Mouse (Mus musculus) T-helper 2 cell (primary cell): ENCODE data around the gene Arl15.

Experiments
- in situ Hi-C: fragments of 300-600 bp; cut with MboI, MseI; formaldehyde crosslinking; loops from one replicate; pipeline ENCODE4 v1.15.1; 2025; ENCODE audit warnings: high pct_unique_total_duplicates

Gene Arl15

DNA sequence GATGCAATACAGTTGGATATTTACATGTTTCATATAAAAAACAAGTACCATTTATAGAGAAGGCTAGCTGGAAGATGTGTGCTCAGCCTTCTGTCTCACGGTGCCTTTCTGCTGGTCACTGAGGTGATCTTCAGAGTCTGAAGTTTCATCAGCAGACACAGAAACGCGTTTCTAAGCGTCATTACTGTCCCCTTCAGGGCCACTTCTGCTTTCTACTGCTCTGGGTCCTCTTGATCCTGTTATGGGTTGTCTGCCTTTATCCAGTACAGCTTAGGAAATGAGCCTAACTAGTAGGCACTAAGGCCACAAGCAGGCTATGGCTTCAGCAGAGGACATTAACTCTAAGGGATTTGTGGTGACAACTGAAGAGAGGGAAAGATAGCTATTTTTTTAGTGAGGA is 5.9 kb downstream of the Arl15 start:
- in situ Hi-C loops, result no loop called here

DNA sequence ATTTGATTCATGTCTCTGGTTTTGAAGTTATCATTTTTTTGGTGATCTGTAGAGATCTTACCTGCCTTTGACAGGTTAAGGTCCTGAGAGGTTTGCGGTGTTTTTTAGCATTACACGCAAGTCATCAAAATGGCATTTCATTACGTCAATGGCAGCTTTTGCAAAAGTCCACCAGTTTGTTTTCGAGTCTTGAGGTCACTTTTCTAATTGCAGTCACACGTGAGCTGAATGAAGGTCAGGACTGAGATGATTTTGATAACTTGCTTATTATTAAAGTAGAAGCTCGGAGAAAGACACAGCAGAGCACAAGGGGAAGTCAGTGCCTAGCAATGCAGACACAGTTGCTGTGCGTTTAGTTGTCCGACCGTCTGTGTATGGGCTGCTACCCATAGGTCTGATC is 8.3 kb downstream of the Arl15 start:
- in situ Hi-C loops, result no loop called here

DNA sequence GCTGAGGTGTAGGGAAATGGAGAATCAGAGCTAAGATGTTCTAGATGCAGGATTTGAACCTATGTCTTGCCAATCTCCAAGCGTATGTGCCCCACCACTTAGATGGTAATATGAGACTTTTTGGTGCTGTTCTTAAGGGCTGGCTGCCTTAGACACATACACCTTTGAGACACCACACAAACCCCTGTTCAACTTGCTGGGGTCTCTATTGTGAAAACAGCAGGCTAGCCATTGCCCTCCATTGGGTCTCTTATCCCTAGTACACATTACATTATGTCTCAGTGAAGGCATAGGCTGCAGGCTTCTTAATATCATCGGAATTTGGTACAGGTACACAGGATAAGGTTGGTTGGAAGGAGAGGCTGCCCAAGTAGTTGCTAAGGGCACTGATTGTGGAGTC is 16.8 kb downstream of the Arl15 start:
- in situ Hi-C loops, result loop anchor here (10.0 kb wide), 1 partner anchor 514 kb away; no protein-coding TSS in a partner anchor

DNA sequence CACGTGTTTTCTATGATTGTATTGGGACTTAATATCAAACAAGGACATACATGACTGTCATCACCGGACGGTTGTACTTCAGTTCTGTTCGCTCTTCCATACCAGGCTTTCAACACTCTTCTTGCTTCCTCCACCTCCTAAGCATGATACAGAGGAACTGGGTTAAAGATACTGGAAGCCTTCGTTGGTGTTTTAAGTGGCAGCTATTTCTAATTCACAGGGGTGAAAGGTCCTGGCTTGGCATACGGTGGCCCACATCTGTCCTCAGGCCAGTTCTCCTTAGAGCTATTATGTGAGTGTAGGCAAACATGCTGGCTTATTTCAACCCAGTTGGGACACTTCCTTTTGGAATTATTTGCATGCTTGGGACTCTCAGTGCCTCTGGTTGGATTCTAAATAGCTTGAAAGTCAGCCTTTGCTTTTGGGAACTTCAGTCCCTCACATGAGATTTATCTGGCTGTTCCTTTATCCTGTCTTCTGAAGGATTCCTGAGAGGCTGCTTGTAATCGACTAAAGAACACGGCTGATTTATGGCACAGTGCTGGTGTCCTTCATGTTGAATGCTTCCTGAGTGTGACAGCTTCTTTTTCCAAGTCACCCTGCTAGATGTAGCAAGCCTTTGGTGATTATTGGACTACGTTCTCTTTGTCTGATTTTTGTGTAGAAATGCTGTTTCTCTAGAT is 17.7 kb downstream of the Arl15 start:
- in situ Hi-C loops, result loop anchor here (10.0 kb wide), 1 partner anchor 513 kb away; no protein-coding TSS in a partner anchor

DNA sequence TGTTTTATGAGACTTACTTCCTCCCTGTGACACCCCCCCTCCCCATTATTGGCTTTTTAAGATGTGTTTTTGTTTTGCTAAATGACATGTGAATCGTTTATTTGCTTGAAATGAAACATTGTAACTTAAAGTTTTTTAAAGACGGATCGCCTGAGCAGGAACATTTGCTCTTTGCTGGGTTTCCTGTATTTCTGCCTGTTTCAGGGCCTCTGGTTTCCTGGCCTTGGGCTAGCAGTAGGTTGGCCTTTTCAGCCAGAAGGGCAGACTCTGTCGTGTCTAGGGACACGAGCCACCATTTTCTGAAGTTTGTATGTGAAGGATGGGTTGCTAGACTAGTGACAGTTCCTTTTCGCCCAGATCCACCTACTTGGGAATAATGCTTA is 18.3 kb downstream of the Arl15 start:
- in situ Hi-C loops, result loop anchor here (10.0 kb wide), 1 partner anchor 512 kb away; no protein-coding TSS in a partner anchor

DNA sequence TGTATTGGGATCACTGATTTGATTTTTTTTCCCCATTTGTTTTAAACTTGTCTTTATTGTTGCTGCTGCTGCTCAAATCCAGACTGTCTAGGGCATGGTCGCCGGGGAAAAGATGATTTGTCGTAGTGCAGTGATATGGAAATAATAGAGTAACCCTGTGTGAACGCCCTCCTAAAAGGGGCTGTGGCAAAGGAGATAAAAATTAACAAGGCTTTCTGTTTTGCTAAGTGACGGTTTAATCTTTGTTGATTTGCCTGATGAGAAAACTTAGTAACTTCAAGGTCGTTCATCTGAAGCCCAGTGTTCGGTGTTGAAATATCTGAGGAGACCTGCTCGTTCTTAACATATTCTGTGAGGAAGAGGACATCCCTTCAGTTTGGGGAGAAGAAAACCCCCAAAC is 19.8 kb downstream of the Arl15 start:
- in situ Hi-C loops, result loop anchor here (10.0 kb wide), 1 partner anchor 511 kb away; no protein-coding TSS in a partner anchor

DNA sequence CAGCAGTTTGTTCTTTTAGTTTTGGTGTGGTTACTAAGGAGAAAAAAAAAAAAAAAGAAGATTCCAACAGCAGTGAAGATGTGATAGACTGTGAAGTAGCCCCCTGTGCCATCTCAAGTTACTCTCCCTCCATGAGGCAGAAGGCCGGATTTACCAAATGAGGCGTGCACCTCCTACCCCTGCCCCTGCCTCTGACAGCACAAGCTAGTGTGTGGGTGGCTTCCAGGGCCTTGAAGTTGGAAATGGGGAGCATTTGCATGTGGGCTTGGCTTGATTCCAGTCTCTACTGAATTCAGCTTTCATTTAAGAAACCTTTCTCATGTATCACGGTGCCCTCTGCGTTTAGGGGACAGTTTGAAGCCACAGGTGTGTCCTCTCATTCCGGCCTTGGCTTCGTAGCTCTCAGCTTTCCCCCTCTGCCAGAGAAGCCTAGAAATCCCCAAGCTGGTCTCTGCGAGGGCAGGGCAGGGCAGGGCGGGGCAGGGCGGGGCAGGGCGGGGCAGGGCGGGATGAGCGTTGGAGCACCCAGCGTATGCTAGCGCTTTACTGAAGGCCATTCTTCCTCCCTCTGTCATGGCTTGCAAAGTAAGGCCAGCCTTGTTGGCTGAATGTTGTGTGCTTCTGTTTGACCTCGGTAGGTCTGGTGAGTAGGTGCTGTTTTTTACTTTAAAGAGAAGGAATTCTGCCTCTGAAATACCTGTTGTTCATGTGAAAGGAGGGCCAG is 21.6 kb downstream of the Arl15 start:
- in situ Hi-C loops, result loop anchor here (10.0 kb wide), 1 partner anchor 509 kb away; no protein-coding TSS in a partner anchor

DNA sequence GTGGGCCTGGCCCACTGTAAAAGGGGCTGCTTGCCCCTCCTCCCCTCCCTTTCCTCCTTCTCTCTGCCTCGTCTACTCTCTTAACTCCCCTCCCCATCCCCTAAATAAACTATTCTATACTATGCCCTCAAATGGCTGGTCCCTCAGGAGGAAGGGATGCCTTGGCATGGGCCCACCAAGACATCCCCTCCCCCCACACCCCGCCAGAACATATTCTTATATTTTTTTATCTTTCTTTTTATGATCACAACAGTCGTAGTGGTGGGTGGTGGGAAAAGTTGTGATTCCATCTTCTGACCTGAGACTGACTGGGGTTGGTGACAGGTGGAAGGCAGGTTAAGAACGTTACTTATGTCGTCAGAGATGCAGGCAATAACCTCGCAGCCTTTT is 22.1 kb downstream of the Arl15 start:
- in situ Hi-C loops, result loop anchor here (10.0 kb wide), 1 partner anchor 508 kb away; no protein-coding TSS in a partner anchor

DNA sequence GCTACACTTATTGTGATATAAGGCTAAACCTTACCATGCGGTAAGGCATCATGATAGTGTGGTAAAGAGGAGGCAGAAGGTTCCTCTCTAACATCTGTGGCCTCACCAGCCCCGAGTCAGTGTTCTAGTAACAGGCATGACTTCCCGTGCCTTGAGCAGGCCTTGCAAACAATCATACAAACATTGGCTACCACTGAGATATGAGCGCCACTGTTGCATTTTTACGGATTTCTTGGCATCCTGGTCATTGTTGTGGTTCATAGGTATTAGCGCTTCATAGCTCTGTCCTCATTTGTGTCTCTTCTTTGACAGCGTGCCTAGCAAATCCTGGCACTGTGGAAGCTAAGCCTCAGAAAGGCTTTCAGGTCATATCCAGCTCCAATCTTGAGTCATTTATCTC is 24.7 kb downstream of the Arl15 start:
- in situ Hi-C loops, result loop anchor here (10.0 kb wide), 1 partner anchor 506 kb away; no protein-coding TSS in a partner anchor

DNA sequence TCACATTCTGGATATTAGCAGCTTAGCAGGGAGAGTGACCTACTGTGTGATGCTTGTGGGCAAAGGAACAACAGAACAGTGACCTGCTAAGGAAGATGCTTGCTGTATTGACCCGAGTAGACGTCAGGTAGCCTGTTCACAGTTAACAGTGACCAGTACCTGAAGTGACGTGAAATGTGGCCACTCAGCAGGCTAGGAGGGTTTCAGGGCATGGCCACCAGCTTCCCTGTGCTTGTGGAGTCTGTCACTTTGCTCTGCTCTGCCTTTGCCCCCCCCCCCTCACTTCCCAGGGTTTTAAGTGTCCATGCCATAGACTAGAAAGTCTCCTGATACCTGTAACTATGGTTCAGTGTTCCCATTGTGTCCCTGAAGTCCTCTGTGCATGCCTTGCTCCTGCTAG is 25.9 kb downstream of the Arl15 start:
- in situ Hi-C loops, result no loop called here

DNA sequence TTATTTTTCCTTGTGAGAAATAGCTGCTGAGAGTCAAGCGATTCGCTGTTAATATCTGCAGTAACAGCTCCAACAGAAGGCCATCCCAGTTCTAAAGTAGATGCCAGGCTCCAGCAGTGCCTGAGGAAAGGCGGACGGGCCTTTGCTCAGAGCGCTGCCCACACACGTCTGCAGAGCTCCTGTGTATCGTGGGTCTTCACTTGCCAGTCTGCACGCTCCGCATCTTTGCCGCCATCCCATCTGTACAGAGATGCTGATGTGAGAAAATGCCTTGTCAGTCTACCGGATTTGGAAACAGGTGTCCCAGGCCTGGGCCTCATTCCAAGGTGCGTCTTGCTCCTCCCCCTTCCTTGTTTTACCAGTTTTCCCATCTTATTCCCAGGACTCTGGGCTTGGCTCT is 27.6 kb downstream of the Arl15 start:
- in situ Hi-C loops, result no loop called here

DNA sequence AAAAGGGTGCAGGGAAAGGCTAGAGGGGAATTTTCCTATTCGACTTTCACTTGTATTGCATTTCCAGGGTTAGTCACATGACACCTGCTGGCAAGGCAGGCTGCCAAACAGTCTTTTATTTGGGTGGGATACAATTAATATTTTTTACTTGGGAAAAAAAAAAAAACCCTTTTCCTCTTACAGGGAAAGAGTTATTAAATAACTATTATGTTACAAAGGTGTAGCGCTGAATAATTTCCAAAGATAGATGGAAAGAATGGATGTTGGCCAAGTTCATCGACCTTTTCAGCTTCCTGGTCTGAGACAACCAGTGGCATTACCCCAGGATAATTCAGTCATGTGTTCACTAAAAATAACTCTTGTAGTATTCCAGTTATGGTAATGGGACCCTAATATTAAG is 29.7 kb downstream of the Arl15 start:
- in situ Hi-C loops, result no loop called here

DNA sequence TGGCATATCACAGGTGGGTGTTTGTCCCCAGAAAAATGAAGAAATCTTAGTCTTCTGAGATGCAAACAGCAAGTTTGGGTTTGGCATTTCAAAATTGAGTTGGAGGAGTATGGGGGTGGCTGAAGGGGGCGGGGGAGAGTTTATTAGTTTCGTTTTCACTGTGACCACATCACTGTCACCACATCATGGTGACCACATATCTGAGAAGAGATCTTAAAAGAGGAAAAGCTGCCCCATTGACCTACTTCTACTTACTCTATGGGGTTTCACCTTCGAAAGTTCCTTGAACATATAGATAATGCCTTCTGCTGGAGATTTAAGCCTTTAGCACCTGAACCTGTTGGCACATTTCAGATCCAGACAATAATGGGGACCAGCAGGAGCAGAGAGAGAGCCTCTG is 34.3 kb downstream of the Arl15 start:
- in situ Hi-C loops, result no loop called here

DNA sequence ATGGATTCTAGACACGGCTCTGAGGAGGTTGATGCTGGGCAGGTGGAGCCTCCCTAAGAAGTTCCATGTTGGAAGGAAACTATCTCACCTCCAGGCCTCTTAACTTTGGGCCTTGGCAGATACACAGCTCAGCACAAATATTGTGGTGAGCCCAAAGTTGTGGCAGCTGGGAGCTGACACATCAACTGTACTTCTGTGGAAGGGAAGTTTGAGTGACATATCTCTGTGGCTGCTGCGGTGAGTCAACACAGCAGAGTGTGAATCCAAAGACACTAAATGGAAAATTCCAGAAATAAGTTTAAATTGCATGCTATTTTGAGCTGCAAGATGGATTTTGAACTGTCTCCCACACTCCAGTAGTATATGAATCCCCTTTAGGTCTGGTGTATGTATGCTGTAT is 34.8 kb downstream of the Arl15 start:
- in situ Hi-C loops, result no loop called here

DNA sequence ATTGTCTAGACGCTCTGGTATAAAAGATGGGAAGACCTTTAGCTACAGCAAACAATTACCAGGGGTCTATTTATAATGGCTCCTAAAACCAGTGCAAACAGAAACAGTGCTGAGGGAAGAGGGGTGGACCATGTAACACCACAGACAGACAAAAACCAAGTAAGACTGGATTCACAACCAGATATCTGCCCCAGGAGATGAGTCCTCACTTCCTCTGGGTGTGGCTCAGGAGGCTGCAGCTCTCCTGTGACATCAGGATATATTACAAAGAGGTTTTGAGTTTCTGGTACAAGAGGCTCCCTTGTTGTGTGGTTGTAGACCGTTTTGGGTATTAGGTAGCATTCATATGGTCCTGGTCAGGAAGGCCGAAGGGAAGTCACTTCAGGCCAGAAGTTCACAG is 36.5 kb downstream of the Arl15 start:
- in situ Hi-C loops, result no loop called here

DNA sequence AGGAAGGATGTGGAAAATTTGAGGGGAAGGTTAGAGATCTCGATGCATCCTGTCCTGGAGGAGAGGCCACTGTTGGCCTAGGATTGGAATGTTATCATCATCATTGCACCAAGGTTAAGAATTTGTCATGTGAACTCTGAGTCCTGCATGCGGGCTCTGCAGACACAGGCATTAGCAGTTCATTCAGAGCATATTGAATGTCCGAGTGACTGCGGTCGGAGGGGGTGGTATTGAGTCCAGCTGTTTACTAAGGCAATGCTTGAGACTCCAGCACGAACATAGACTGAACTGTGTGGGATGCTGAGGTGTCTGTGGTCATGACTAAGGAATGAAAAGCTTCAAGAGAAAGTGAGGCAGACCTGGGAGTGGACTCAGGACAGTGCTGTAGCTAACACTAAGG is 38.6 kb downstream of the Arl15 start:
- in situ Hi-C loops, result no loop called here

DNA sequence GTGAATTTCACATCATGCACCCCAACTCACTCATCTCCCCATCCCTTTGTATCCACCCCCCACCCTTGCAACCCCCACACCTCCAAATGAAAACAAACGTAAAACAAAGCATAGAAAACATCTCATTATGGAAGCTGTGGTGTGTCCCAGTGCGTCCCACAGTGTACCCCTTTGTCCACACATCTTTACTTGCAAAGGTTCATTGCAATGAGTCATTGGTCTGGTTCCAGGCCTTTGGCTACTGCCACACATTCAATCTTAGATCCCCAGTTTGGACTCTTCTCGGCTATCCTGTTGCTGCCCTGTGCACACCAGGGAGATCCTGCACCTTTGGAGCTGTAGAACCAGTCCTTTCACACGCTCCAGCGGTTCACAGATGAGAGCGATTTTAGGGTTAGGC is 41.6 kb downstream of the Arl15 start:
- in situ Hi-C loops, result no loop called here

DNA sequence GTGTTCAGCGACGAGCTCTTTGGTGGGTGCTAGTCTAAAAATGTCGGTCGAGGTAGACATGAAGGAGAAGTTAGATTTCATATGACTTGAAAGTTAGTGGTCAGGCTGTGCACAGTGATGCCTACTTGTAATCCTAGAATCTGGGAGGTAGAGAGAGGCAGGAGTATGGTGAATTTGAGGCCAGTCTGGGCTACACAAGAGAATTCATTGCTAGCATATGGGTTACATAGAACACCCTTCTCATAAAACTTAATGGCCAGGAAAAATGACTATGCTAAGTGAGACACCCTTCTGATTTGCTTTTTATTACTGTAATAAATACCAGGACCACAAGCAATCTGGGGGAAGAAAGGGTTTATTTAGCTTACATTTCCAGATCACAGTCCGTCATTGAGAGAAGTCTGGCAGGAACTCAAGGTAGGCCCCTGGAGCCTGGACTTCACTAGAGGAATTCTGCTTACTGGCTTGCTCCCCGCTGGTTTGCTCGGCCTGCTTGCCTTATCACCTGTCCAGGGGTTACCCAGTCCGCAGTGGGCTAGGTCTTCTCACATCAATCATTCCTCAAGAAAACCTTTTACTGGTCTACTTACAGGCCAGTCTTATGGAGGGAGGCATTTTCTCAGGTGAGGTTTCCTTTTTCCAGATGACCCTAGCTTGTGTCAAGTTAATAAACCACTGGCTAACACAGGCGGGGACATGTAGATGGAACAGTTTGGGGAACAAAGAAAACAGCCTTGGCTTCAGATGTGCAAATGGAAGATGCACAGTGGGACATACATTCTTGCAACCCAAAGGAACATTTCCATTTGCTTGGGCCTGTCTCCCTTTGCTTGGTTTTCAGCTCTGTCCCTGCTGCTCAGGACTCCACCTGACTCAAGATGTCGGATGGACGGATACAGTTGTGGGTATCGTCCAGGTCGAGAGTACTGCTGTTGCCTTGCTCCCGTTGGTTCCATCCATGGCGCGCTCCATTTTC is 44.6 kb downstream of the Arl15 start:
- in situ Hi-C loops, result no loop called here

DNA sequence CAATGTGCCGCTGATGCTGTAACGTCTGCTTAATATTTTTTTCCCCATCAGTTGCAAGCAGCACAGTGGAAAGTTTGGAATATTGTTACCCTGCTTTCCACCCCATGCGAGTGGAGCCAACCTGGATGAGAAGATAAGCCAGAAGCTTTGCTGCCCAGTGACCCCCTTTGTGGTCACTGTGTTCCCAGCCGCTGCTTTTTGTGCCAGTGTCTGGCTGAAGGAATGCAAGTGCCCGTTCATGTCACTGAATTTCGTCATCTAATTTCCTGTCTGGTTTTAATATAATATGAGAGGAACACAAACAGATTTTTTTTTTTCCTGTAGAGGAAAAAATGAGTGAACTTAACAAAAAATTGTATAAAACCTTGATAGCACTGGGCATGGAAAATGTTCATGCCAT is 46.1 kb downstream of the Arl15 start:
- in situ Hi-C loops, result loop anchor here (10.0 kb wide), 1 partner anchor 136 kb away; no protein-coding TSS in a partner anchor

DNA sequence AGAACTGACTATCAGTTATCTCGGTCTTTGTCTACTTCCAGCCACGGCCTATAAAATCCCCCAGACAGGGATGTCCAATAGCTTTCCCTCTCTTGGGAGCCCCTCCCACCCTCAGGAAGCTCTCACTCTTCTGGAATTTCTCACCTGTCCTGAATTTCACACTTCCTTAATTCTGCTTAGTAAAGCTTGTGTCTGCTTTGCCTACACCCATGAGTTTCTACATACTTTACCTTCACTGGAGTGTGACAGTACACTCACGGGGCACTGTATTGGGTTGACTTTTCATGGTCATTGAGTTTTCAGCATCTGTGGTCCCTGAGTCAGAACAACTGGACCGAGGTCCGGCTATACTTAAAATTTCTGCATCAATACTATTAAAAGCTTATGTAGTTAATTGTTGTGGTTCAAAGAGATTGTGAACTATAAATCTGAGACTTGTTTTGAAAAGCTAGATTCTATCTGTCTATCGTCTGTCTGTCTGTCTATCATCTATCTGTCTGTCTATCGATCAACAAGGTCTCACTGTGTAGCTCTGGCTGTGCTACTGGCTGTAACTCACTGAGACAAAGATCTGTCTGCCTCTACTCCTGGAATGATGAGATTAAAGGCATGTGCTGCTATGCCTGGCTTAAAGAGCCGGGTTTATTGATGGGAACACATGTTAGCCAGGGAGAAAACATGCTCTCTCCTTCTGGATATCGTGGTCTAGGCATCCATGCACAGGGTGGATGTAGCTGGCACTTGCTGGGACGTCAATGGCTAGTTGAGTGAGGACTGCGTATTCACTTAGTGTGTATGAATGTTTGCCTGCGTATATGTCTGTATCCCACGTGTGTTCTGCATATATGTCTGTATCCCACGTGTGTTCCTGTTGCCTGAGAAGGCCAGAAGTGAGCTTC is 48.4 kb downstream of the Arl15 start:
- in situ Hi-C loops, result loop anchor here (10.0 kb wide), 1 partner anchor 138 kb away; no protein-coding TSS in a partner anchor

DNA sequence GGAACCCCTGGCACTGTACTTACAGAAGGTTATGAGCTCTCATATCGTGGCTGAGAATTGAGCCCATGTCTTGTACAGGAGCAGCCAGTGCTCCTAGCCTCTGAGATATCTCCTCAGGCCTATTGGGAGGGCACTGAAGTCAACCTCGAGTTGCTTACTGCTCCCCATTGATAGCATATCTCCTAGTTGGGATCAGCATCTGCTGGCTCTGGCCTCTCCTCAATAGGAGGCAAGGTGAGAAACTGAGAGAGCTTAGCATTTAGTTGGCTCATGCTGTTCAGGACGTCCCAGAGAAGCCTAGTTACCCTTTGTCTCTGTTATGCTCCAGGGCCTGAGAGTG is 49.0 kb downstream of the Arl15 start:
- in situ Hi-C loops, result loop anchor here (10.0 kb wide), 1 partner anchor 138 kb away; no protein-coding TSS in a partner anchor
